Mouse (Mus musculus) large intestine, adult 2 months (tissue): Measurements from ENCODE around the gene Ren1. TPM values are rescaled to one million over a fixed set of nuclear protein-coding genes. Genes with fewer than 3 reads are reported as not detected.
A peak's percentile ranks its signal among the peaks of the same experiment; 100 is the strongest.
"Not testable (repeated sequence)": the region's sequence is repeated elsewhere in the genome, so short reads cannot be mapped to it uniquely, and the experiment has no call there.

Experiments used
- DNase-seq: peaks from one replicate; pipeline ENCODE4 v3.0.0-alpha.2; 2012; ENCODE audit warnings: low read depth, low spot score
- WGBS: fragments of 180-500 bp; shearing (Covaris S2); methylation state at CpG from one replicate; pipeline ENCODE4 v1.1.7; 2018; 5-methylcytosine and 5-hydroxymethylcytosine counted together
- polyA plus RNA-seq: library from polyadenylated mRNA; depleted of rRNA; stranded (reverse); fragments of >200 nt; gene quantifications from 2 replicates; pipeline ENCODE4 v1.2.3, GENCODE M21; 2012

Gene Ren1
- polyA plus RNA-seq, 1 experiment, result 1.5 TPM

- no peak for DNase-seq
- 79% methylated on average over 6 of the region's 6 CpGs for WGBS
Measured at GRCm38 (mm10) chr1:133333937-133334336, 16.4 kb upstream of the Ren1 start.

DNA sequence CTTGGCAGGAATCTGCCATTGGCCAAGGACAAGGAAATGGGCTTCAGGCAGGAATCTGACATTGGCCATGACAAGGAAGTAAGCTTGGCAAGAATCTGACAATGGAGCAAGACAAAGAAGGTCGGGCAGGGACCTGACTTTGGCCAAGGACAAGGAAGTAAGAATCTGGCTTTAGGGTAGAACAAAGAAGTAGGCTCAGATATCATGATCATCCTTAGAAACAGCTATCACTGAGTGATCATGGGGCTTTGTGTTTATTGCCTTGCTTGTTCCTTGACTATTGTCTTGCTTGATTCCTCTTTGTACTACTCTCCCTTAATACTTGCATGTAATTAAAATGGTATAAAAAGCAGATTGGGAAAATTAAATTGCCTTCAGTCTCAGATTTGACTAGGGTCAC is 9.9 kb upstream of the Ren1 start:
- not testable (repeated sequence) for DNase-seq
- WGBS, result 16% methylated on average over 1 of the region's 1 CpGs

DNA sequence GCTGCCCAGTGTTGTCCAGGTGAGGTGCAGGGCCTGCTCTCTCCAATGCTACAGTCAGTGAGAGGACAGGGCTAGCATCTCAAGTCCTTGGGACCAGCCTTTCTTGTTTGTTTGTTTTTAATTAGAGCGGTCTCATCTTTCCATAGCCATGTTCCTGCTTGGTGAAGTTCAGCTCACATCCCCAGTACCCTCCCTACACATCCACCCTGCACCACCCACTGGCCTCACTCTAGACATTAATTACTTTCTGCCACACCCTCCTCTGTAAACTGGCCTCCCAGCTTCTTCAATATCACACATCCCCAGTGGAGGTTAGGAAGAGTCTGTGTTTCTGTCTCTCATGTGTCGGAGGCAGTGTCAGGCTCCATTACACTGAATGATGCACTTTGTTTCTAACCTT is 6.0 kb upstream of the Ren1 start:
- DNase-seq, result no peak
- WGBS, result 71% methylated on average over 2 of the region's 2 CpGs

DNA sequence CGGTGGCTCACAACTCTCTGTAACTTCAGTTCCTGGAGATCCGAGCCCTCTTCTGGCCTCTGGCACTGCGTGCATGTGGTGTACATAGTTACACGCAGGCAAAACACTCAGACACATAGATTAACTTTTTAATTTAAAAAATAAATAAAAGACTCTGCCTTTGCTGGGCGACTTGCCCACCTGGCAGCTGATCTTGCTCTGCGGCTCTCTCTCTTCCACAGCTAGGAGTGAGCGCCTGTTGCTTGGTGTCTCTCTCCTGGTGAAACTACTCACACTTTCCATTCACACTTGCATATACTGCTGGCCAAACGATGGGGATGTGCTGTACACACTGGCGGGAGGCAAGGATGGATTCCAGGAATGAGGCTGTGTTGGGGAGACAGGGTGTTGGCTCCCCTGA is 3.8 kb upstream of the Ren1 start:
- 73% methylated on average over 9 of the region's 9 CpGs for WGBS
- no peak for DNase-seq

DNA sequence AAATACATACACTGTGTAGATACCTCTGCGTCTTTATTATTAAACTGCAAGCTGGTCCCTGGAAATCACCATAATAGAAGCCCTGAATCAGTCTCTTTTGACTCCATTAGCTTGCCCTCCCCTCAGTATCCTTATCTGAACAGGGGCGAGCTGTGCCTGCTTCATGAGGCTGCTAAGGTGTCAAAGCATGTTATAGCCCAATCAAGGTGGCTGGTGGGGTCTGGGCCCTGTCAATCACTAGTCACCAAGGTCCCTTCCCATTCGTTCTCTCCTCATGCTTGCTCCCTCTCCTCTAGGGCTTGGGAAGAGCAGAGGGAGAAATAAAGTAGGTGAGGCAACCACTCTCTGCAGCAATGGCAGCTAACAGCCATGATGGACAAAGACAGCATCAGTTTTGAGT is 3.1 kb upstream of the Ren1 start:
- WGBS, result 83% methylated on average over 3 of the region's 3 CpGs
- DNase-seq, result no peak

GRCm38 (mm10) chr1:133347693-133348520 is 2.4 kb upstream of the Ren1 start:
- WGBS, result 37% methylated on average over 11 of the region's 11 CpGs
- DNase-seq, result peak; percentile 43

DNA sequence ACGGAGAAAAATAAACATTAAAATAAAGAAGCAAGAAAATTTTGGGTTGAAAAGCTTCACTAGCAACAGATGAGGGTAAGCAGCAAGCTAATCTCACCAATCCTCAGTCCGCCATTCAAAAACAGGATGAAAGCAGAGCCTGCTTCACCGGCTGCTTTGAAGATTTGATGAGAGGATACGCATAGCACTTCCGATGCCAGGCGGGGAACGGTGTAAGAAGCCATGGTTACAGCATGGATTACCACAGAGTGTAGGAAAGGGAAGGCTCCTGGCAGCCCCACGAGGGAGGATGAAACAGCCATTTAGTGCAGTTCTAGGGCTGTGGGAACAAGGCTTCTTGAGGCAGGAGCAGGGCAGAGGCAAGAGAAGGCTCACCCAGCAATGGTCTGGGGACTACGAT is 1.5 kb downstream of the Ren1 start:
- DNase-seq, result no peak
- 67% methylated on average over 9 of the region's 9 CpGs for WGBS

DNA sequence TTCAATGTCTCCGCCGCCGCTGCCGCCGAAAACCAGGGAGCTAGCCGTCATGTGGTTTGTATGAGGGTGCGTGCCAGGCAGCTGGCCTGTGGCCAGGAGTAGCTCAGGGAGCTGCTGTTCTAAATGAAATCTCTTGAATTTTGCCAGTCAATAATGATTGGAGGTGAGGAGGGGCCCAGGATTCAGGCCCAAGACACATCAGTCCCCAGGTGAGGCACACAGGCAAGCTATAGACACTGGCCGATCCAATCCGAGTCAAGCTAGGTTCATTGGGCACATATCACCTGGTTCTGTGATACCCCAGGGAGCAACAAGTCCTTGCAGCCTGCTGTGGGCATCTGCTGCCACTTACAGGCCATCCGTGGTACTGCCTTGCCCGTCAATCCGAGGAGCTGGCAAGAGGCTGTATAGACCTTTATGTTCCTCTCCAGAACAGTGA is 3.1 kb downstream of the Ren1 start:
- WGBS, result 25% methylated on average over 12 of the region's 12 CpGs
- no peak for DNase-seq

GRCm38 (mm10) chr1:133355469-133355868 is 5.2 kb downstream of the Ren1 start:
- DNase-seq, result no peak
- 63% methylated on average over 5 of the region's 5 CpGs for WGBS

DNA sequence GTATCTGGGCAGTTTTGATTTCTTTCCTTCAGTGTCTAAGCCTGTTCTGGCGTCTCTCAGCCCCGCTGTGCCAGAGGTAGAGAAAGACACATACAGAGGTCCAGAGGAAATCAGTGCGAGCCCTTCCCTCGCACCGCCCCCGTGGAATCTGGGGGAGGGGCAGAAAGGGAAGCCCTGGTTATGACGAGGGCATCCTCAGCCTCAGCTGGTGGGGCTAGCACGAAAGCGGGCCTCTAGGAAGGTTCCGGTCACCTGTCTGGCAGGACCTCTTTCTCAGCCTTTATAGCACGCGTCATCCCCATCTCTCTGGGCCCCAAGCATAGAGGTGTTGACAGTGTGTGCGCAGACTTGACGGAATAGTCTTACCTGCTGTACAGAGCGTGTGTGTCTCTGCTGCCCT is 5.6 kb downstream of the Ren1 start:
- WGBS, result 69% methylated on average over 15 of the region's 15 CpGs
- no peak for DNase-seq

GRCm38 (mm10) chr1:133356330-133356729 is 6.0 kb downstream of the Ren1 start:
- WGBS, result 61% methylated on average over 8 of the region's 8 CpGs
- no peak for DNase-seq

- 89% methylated on average over 6 of the region's 6 CpGs for WGBS
- no peak for DNase-seq
Measured at GRCm38 (mm10) chr1:133361006-133361405, 10.7 kb downstream of the Ren1 start.

GRCm38 (mm10) chr1:133362103-133362502 is 11.8 kb downstream of the Ren1 start:
- DNase-seq, result no peak
- 92% methylated on average over 5 of the region's 5 CpGs for WGBS

- 1% methylated on average over 52 of the region's 52 CpGs for WGBS
- DNase-seq, result no peak
Measured at GRCm38 (mm10) chr1:133363276-133364021, 13.1 kb downstream of the Ren1 start, which contains the start of gene Etnk2. Gene Etnk2 (plus strand): TSS chr1:133363572.

- no peak for DNase-seq
- 8% methylated on average over 27 of the region's 27 CpGs for WGBS
Measured at GRCm38 (mm10) chr1:133364022-133364630, 13.8 kb downstream of the Ren1 start.

- WGBS, result 66% methylated on average over 2 of the region's 2 CpGs
- DNase-seq, result no peak
Measured at GRCm38 (mm10) chr1:133364890-133365289, 14.6 kb downstream of the Ren1 start.

DNA sequence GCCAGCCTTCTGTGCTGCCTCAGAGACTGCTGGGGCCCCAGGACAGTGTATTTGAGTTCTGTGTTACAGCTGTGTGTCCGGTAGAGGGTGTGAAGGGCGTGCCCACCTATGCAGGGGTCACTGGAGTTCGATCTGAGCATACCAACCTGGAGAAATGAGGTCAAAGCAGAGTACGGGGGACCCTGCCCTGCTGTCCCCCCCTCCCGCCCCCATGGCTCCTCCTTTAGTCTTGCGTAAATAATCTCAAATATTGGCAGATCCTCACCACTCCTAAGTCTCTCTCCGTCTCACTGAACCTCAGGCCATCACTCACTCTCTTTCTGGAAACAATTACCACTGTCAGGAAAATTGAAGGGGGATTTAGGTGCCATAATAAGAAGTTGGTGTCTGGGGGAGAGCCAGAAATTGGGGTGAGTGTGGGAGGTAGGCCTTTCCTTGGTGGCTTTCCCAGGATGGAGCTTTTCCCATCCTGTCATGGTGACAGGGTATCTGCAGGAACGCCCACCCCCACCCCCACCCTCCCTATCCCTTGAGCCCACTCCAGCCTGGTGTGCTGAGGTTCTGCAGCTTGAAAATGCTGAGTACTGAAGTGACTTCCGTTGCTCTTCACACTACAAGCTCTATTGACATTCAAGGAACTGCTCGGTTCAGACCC is 16.8 kb downstream of the Ren1 start:
- no peak for DNase-seq
- WGBS, result 57% methylated on average over 10 of the region's 10 CpGs

DNA sequence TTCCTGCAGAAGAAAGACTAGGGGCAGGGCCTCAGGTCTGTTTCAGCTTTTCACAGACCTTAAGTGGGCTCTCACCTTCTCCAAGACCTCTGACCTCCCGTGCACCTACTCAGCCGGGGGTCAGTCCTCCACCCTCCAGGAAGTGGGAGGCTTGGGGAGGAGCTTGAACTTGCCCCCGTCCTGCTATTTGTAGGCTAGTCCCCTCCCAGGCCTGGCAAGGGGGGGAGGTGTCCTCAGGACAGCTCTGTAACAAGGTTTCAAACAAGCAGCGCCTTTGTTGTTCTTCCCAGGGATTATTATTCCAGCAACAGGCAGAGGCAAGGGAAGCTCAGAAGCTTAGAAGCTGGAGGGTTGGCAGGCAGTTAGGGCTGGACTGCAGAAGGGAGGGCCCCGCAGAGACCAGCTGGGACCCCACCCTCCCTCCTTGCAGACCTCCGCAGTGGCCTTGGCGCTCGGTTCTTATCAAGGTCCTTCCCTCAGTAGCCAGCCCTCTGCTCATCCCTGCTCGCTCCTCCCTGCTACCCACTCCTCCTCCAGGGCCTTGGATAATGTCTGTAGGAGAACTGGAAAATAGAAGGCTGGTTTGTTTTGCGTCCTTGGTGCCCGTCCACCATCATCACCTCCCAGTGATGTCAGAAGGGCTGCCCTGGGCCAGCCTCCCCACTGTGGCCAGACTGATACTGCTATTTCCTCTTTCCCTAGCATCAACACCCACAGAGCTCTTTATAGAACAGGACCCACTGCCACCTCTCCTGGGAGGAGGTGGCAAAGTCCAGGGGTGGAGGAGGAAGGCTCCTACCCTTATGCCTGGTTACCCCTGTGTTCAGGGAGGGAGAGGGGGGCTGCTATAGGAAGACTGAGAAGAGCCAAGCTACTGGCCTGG is 17.5 kb downstream of the Ren1 start:
- no peak for DNase-seq
- 29% methylated on average over 11 of the region's 11 CpGs for WGBS

- 87% methylated on average over 10 of the region's 10 CpGs for WGBS
Measured at GRCm38 (mm10) chr1:133368644-133369043, 18.3 kb downstream of the Ren1 start.

More at GRCm38 (mm10) chr1:133368644-133369043, 18.3 kb downstream of the Ren1 start:
- no peak for DNase-seq
